Mouse (Mus musculus): ENCODE measurements around the gene Gm49322. TPM values are rescaled to one million over a fixed set of nuclear protein-coding genes. Genes with fewer than 3 reads are reported as not detected.

Gm49322 gene
- polyA plus RNA-seq, 1 experiment: 1.9 TPM

- no peak overlapping the region for H3K4me3 ChIP-seq (ENCODE audit: control insufficient read depth, low read depth, low read length)
- H3K27me3 ChIP-seq (ENCODE audit: control insufficient read depth, insufficient read depth, low read length): no peaks in the 10 kb centered on the region
- peaks cover 2% of the 10 kb centered on the region; the same call in 1 of the 2 replicates for H3K4me1 ChIP-seq (ENCODE audit: control insufficient read depth, insufficient read depth, low read length)
- TF ChIP-seq POLR2A (IDR thresholded peaks at IDR 0.05; ENCODE audit: control insufficient read depth, low read depth, low read length) (no peak), CTCF (IDR thresholded peaks at IDR 0.05; ENCODE audit: control insufficient read depth, insufficient read depth, insufficient replicate concordance, low read depth, low read length) (no peak)
- no peak overlapping the region for H3K27ac ChIP-seq (ENCODE audit: control insufficient read depth, insufficient read depth, low read depth, low read length)
- no peaks in the 10 kb centered on the region for H3K36me3 ChIP-seq (ENCODE audit: control insufficient read depth, insufficient read depth, low read length)
These were observed 9.5 kb upstream of the Gm49322 start for GRCm38 (mm10) chr10:80596318-80596717.

GRCm38 (mm10) chr10:80602698-80603325 lies 3.0 kb upstream of the Gm49322 start, which contains the start of the genes Scamp4 and Adat3:
TSS of gene Scamp4 (plus strand) at chr10:80602872.
TSS of gene Adat3 (plus strand) at chr10:80602880.
- TF ChIP-seq CTCF (IDR thresholded peaks at IDR 0.05; ENCODE audit: control insufficient read depth, insufficient read depth, insufficient replicate concordance, low read depth, low read length): no peak
- TF ChIP-seq POLR2A (IDR thresholded peaks at IDR 0.05; ENCODE audit: control insufficient read depth, low read depth, low read length): peak; percentile 93
- no peaks in the 10 kb centered on the region for H3K36me3 ChIP-seq (ENCODE audit: control insufficient read depth, insufficient read depth, low read length)
- no peaks in the 10 kb centered on the region for H3K27me3 ChIP-seq (ENCODE audit: control insufficient read depth, insufficient read depth, low read length)
- peak within 1 kb of the TSS; percentile 98 for H3K4me3 ChIP-seq (ENCODE audit: control insufficient read depth, low read depth, low read length)
- peaks cover 12% of the 10 kb centered on the region for H3K4me1 ChIP-seq (ENCODE audit: control insufficient read depth, insufficient read depth, low read length)
- H3K27ac ChIP-seq (ENCODE audit: control insufficient read depth, insufficient read depth, low read depth, low read length): peak within 1 kb of the TSS; percentile 98

DNA sequence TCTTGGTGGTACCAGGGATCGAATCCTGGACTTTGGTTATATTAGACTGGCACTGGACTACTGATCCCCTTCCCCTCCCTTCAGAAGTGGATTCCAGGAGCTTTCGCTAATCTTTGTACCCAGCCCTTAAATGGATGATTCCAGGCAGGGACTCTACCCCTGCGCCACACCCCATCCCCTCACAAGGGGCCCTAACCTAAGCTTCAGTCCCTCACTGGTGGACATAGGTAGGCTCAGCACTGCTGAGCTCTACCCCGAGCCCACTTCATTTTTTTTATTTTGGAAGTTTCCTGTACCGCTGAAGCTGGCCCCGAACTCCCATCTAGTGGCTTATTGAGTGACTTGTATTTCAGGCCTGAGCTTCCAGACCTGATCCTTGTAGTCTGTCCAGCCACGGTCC lies 2.5 kb upstream of the Gm49322 start:
- peaks cover 12% of the 10 kb centered on the region for H3K4me1 ChIP-seq (ENCODE audit: control insufficient read depth, insufficient read depth, low read length)

GRCm38 (mm10) chr10:80604001-80604509 lies 1.8 kb upstream of the Gm49322 start:
- no peak for TF ChIP-seq CTCF (IDR thresholded peaks at IDR 0.05; ENCODE audit: control insufficient read depth, insufficient read depth, insufficient replicate concordance, low read depth, low read length)
- no peak for TF ChIP-seq POLR2A (IDR thresholded peaks at IDR 0.05; ENCODE audit: control insufficient read depth, low read depth, low read length)
- Histone ChIP-seq H3K36me3 (ENCODE audit: control insufficient read depth, insufficient read depth, low read length) (no peaks in the 10 kb centered on the region; the same call in 1 of the 2 replicates), H3K4me3 (ENCODE audit: control insufficient read depth, low read depth, low read length) (peak overlapping the region; percentile 98), H3K4me1 (ENCODE audit: control insufficient read depth, insufficient read depth, low read length) (peaks cover 12% of the 10 kb centered on the region), H3K27ac (ENCODE audit: control insufficient read depth, insufficient read depth, low read depth, low read length) (no peak overlapping the region), H3K27me3 (ENCODE audit: control insufficient read depth, insufficient read depth, low read length) (no peaks in the 10 kb centered on the region)

More for the DNA sequence above, 2.5 kb upstream of the Gm49322 start:
- H3K27ac ChIP-seq (ENCODE audit: control insufficient read depth, insufficient read depth, low read depth, low read length): peak overlapping the region; percentile 98
- no peaks in the 10 kb centered on the region for H3K36me3 ChIP-seq (ENCODE audit: control insufficient read depth, insufficient read depth, low read length)
- no peak for TF ChIP-seq POLR2A (IDR thresholded peaks at IDR 0.05; ENCODE audit: control insufficient read depth, low read depth, low read length)
- no peaks in the 10 kb centered on the region for H3K27me3 ChIP-seq (ENCODE audit: control insufficient read depth, insufficient read depth, low read length)
- H3K4me3 ChIP-seq (ENCODE audit: control insufficient read depth, low read depth, low read length): peak overlapping the region; percentile 98

GRCm38 (mm10) chr10:80604988-80605387 lies 833 bp upstream of the Gm49322 start:
- Histone ChIP-seq H3K4me3 (ENCODE audit: control insufficient read depth, low read depth, low read length) (no peak overlapping the region), H3K36me3 (ENCODE audit: control insufficient read depth, insufficient read depth, low read length) (no peaks in the 10 kb centered on the region; the same call in 1 of the 2 replicates)
- TF ChIP-seq POLR2A (IDR thresholded peaks at IDR 0.05; ENCODE audit: control insufficient read depth, low read depth, low read length): no peak
- no peak for TF ChIP-seq CTCF (IDR thresholded peaks at IDR 0.05; ENCODE audit: control insufficient read depth, insufficient read depth, insufficient replicate concordance, low read depth, low read length)

GRCm38 (mm10) chr10:80606306-80606705 lies 485 bp downstream of the Gm49322 start:
- no peaks in the 10 kb centered on the region for H3K27me3 ChIP-seq (ENCODE audit: control insufficient read depth, insufficient read depth, low read length)
- peaks cover 12% of the 10 kb centered on the region for H3K4me1 ChIP-seq (ENCODE audit: control insufficient read depth, insufficient read depth, low read length)
- H3K36me3 ChIP-seq (ENCODE audit: control insufficient read depth, insufficient read depth, low read length): no peaks in the 10 kb centered on the region; the same call in 1 of the 2 replicates
- no peak overlapping the region for H3K4me3 ChIP-seq (ENCODE audit: control insufficient read depth, low read depth, low read length)
- no peak overlapping the region for H3K27ac ChIP-seq (ENCODE audit: control insufficient read depth, insufficient read depth, low read depth, low read length)
- TF ChIP-seq POLR2A (IDR thresholded peaks at IDR 0.05; ENCODE audit: control insufficient read depth, low read depth, low read length) (no peak), CTCF (IDR thresholded peaks at IDR 0.05; ENCODE audit: control insufficient read depth, insufficient read depth, insufficient replicate concordance, low read depth, low read length) (no peak)

More at GRCm38 (mm10) chr10:80604988-80605387, 833 bp upstream of the Gm49322 start:
- Histone ChIP-seq H3K27me3 (ENCODE audit: control insufficient read depth, insufficient read depth, low read length) (no peaks in the 10 kb centered on the region), H3K27ac (ENCODE audit: control insufficient read depth, insufficient read depth, low read depth, low read length) (no peak overlapping the region), H3K4me1 (ENCODE audit: control insufficient read depth, insufficient read depth, low read length) (peaks cover 12% of the 10 kb centered on the region)

- TF ChIP-seq CTCF (IDR thresholded peaks at IDR 0.05; ENCODE audit: control insufficient read depth, insufficient read depth, insufficient replicate concordance, low read depth, low read length): no peak
- no peak for TF ChIP-seq POLR2A (IDR thresholded peaks at IDR 0.05; ENCODE audit: control insufficient read depth, low read depth, low read length)
- Histone ChIP-seq H3K27ac (ENCODE audit: control insufficient read depth, insufficient read depth, low read depth, low read length) (no peak overlapping the region), H3K36me3 (ENCODE audit: control insufficient read depth, insufficient read depth, low read length) (no peaks in the 10 kb centered on the region; the same call in 1 of the 2 replicates), H3K4me3 (ENCODE audit: control insufficient read depth, low read depth, low read length) (no peak overlapping the region), H3K27me3 (ENCODE audit: control insufficient read depth, insufficient read depth, low read length) (no peaks in the 10 kb centered on the region), H3K4me1 (ENCODE audit: control insufficient read depth, insufficient read depth, low read length) (peaks cover 12% of the 10 kb centered on the region)
These were observed 1.0 kb downstream of the Gm49322 start for GRCm38 (mm10) chr10:80606737-80607350.
